Mouse (Mus musculus): ENCODE measurements at regions not wholly inside any gene's neighbourhood (a gene's known extent, or its start where the extent isn't known, plus 50 kb on each side); places are given as distances from the start of the nearest gene placed in this dataset.

GRCm38 (mm10) chr1:61181099-61181821 is 203.5 kb downstream of the Icos start:
- DNase-seq: peak; percentile 90

GRCm38 (mm10) chr1:61187381-61188100 is 209.8 kb downstream of the Icos start:
- no peak for DNase-seq

- DNase-seq: no peak
These were observed 213.2 kb downstream of the Icos start for GRCm38 (mm10) chr1:61190921-61191320.

- no peak for DNase-seq
These were observed 220.9 kb downstream of the Icos start for GRCm38 (mm10) chr1:61198549-61199062.

- DNase-seq: no peak
These were observed 223.3 kb downstream of the Icos start for GRCm38 (mm10) chr1:61201006-61201405.

GRCm38 (mm10) chr1:61202079-61202478 is 224.4 kb downstream of the Icos start:
- no peak for DNase-seq

GRCm38 (mm10) chr1:61203170-61203569 is 225.4 kb downstream of the Icos start:
- peak; percentile 21 for DNase-seq

GRCm38 (mm10) chr1:61203612-61204011 is 225.9 kb downstream of the Icos start:
- DNase-seq: peak; percentile 18

GRCm38 (mm10) chr1:61205137-61205536 is 227.4 kb downstream of the Icos start:
- no peak for DNase-seq

GRCm38 (mm10) chr1:61206861-61207380 is 229.2 kb downstream of the Icos start:
- no peak for DNase-seq

- DNase-seq: peak; percentile 56
These were observed 230.7 kb downstream of the Icos start for GRCm38 (mm10) chr1:61208386-61208785.

GRCm38 (mm10) chr1:61221131-61221530 is 243.4 kb downstream of the Icos start:
- peak; percentile 15 for DNase-seq

- DNase-seq: peak; percentile 31
These were observed 251.2 kb downstream of the Icos start for GRCm38 (mm10) chr1:61228942-61229341.

GRCm38 (mm10) chr1:61233001-61233400 is 255.3 kb downstream of the Icos start:
- no peak for DNase-seq

GRCm38 (mm10) chr1:61233476-61234297 is 256.0 kb downstream of the Icos start:
- peak; percentile 57 for DNase-seq

- no peak for DNase-seq
These were observed 256.6 kb downstream of the Icos start for GRCm38 (mm10) chr1:61234298-61234682.

- DNase-seq: no peak
These were observed 258.8 kb downstream of the Icos start for GRCm38 (mm10) chr1:61236511-61236910.

- no peak for DNase-seq
These were observed 260.9 kb downstream of the Icos start for GRCm38 (mm10) chr1:61238668-61239067.

GRCm38 (mm10) chr1:61257561-61257960 is 279.8 kb downstream of the Icos start:
- no peak for DNase-seq

- no peak for DNase-seq
These were observed 285.7 kb downstream of the Icos start for GRCm38 (mm10) chr1:61263466-61263865.

GRCm38 (mm10) chr1:61265706-61266127 is 288.0 kb downstream of the Icos start:
- DNase-seq: peak; percentile 91

GRCm38 (mm10) chr1:61273843-61274242 is 296.1 kb downstream of the Icos start:
- DNase-seq: no peak

GRCm38 (mm10) chr1:61274244-61274643 is 296.5 kb downstream of the Icos start:
- DNase-seq: no peak
